Mouse (Mus musculus): ENCODE measurements around the gene Mfsd4b3.
"Not testable (repeated sequence)": the region's sequence is repeated elsewhere in the genome, so short reads cannot be mapped to it uniquely, and the experiment has no call there.

Mfsd4b3 gene

DNA sequence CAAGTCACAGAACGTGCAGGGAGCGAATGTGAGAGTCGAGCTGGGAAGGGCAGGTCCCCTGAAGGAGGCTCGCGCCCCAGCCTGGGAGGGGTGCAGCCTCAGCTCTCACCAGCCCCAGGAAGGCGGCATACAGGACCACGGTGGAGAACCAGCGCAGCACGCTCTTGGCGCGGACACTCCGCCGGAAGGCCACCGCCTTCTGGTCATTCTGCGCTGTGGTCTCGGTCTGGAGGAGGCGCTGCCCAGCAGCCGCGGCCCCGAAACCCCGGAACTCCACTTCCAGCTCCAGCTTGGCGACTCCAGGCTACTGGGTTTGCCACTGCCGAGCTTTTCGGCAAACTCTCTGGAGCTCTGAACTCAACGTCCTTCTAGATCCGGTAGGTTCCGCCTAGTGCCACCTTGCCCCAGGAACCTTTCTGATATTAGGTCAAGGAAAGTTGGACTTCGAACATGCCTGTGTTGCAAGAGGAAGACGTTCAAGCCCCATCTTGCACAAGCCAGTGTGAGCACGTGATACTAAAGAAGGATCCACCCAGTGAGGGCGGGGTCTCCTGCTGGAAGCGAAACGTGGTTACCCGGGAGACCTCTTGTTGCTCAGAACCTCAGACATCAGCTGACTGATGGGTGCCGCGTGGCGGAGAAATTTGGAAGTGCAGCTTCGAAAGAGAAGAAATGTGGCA, at the start of gene Mfsd4b3:
Gene Mfsd4b3 (minus strand): TSS at position 393 of the 680 bp plus-strand sequence.
- peak; percentile 87 for DNase-seq

DNA sequence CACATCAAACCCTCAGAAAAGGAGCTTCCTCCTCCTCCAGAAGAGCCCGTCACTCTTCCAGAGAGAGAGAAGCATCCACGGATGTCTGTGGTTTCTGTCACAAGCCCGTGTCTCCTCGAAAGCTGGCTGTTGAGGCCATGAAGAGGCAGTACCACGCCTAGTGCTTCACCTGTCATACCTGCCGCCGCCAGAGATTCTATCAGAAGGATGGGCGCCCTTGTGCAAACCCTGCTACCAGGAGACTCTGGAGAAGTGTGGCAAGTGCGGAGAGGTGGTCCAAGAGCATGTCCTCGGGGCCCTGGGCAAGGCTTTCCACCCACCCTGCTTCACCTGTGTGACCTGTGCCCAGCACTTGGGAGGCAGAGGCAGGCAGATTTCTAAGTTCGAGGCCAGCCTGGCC, 49.6 kb upstream of the Mfsd4b3 start:
- DNase-seq = no peak

DNA sequence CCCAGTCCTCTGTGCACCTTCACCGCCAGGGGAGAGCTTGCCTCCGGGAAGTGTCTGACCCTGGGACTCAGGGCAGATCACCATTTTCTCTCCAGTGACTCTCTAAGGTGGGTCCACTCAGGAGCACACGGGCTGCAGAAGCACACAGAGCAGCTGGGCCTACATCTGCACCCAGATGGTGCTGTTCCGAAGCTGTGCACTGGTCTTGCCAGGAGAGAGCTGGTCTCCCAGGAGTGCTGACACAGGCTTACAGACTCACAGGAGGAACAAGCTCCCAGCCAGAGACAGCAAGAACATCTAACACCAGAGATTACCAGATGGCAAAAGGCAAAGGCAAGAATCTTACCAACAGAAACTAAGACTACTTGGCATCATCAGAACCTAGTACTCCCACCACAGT, 48.9 kb upstream of the Mfsd4b3 start:
- DNase-seq = not testable (repeated sequence)

DNA sequence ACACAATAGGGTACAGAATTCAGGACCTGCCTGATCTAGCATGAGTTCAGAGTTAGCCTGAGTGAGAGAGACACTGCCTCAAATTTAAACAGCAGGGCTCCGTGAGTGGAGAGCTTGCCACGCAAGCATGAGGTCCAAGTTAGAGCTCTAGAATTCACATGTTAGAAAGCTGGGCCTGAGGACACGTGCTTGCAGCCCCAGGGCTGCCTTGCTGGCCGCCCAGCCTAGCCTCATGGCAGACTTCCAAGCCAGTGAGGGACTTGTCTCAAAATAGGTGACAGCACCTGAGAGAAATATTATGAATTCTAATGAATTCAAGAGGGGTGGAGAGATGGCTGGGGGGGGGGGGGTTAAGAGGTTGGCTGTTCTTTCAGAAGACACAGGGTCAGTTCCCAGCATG, 48.0 kb upstream of the Mfsd4b3 start:
- no peak for DNase-seq

DNA sequence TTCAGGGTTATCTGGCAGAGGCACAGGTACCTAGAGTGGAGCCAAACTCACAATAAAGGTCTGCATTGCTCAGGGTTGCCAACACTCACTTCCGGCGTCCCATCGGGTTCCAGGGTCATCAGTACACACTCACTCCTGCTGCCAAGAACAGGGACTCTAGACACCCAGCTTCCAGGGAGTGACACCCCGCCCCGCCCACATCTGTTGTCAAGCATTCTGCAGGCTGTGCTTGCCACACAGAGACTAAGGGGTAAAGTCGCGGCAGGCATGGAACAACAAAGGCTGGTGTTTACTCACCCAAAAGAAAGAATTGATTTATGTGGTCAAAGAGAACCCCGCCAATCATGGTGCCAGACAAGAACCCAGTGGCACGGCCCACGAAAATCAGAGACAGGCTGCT, 47.0 kb upstream of the Mfsd4b3 start:
- DNase-seq = no peak

DNA sequence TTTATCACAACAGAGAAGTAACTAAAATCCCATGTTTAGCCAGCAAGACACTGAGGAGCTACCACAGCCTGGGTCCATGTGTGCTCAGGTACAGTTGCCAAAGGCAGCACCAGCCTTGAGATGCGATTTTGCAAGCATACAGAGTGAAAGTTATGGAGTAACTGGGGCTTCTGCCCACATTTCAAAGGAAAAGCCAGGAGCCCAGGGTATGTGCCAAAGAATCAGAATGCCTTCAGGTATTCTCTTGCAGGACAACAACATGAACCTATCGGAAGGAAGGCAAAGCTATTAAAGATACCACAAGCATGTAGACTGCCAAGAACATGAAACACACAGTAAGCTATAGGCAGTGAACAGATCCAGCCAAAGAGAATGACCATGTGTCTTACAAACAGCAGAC, 40.8 kb upstream of the Mfsd4b3 start:
- no peak for DNase-seq

DNA sequence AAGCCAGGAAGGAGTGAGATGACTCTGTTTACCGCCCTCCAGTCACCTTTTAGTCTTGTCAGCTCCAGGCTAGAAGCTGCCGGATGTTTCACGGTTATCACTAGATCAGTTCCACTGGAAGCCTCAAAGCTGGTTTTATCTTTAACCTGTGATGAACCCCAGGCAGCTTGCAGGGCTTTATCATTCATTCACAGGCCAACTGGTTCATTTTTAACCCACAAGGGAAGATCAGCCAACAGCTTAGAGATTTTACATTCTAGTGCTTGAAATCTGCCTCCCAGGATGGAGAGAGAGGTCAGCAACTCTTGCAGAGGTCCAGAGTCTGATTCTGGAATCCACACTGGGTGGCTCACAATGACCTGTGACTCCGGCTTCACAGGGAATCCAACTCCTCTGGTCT, 31.2 kb upstream of the Mfsd4b3 start:
- DNase-seq = no peak

DNA sequence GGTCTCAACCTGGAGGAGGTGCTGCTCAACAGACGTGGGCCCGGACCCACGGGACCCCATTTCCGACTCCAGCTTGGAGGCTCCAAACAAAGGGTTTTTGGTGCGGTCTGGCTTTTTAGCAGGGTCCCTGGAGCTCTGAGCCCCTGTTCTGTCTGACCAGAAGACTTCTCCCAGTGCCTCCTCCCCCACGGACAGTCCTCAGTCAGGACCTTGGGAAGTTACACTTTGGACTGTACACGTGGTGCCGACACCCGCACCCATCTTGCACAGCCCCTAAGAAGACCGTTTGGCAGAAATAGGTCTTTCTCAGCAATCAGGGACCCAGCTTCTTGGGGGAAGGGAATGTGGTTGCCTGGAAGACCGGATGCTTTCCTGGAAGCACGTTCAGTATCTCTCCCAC, 26.5 kb upstream of the Mfsd4b3 start, which contains the start of gene Mfsd4b5:
Gene Mfsd4b5 (minus strand): TSS at position 181 of the 400 bp plus-strand sequence.
- no peak for DNase-seq

DNA sequence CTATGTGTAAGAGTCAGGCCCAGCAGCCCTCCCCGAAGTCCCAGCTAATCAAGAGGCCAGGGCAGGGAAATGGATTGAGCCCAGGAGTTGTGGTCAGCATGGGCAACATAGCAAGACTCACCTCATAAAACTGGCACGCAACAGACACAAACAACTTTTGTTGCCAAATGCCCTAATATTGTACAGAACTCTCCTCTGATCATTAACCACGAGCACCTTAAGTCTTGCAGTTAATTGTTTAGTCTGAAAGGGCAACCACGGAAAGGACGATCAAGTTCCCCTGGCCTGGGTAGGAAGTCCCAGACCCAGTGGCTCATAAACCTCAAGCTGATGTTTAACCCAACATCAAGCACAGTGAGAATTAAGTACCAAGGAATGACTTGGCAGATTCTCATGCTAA, 22.7 kb upstream of the Mfsd4b3 start:
- no peak for DNase-seq

DNA sequence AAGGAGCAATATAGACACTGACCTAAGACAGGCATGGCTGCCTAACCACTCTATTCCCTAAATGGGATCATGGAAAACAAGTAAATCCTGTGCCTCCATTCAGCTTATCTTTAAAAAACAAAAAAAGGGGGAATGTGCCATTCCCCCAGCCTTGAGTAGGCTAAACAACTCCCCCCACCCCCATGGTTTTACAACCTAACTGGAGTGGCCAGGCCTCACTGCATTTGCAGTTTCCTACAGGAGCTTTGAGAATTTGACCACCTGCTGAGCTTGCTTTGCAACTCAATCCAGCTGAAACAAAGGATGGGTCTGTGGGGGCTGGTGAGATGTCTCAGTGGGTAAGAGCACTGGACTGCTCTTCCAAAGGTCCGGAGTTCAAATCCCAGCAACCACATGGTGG, 18.3 kb upstream of the Mfsd4b3 start:
- no peak for DNase-seq

DNA sequence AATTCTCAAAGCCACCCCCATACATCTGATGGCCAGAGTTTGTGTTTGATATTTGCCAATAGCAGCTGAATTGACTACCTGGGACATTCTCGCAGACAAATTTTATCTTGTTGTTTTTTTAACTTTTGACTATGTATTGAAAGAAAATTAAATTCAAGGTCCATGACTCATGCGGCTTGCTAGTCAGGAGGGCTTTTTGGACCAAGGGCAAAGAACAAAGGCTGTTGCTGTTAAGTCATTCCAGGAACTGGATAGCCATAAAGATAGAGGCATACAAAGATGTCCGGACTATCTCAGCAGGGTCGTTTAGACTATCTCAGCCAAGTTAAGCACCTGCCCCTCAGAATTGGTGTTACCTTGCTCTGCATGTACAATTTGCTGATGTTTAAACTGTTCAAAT, 17.4 kb upstream of the Mfsd4b3 start:
- DNase-seq = no peak

DNA sequence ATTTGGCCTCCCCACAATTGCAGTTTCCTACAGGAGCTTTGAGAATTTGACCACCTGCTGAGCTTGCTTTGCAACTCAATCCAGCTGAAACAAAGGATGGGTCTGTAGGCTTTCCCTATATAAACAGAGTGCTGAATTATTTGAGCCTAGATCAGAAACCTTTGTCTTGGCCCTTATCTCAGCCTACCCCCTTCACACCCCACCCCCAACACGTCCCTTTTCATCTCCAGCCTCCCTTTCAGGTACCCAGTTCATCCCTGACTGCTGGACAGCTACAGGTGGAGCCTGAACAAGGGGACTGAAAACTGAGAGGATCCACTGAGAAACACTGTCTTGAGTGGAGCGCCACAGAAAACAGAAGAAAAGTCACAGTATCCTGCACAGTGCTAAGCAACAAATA, 15.8 kb upstream of the Mfsd4b3 start:
- no peak for DNase-seq

DNA sequence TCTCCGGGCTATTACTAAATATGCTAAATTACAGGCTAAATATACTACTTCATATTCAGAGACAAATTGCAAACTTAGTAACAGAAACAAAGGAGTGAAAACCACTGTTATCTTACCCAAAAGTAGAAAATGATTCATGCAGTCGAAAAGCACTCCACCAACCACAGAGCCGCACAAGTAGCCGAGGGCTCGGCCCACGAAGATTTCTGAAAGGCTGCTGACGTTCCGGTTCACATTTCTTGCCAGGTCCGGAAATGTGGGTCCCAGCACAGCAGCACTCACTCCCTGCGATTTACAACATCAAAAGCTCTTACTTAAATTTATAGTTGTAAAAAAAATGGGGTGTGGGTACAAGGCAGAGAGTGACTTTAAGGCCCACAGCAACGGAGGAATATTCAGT, 15.0 kb upstream of the Mfsd4b3 start:
- DNase-seq = no peak

DNA sequence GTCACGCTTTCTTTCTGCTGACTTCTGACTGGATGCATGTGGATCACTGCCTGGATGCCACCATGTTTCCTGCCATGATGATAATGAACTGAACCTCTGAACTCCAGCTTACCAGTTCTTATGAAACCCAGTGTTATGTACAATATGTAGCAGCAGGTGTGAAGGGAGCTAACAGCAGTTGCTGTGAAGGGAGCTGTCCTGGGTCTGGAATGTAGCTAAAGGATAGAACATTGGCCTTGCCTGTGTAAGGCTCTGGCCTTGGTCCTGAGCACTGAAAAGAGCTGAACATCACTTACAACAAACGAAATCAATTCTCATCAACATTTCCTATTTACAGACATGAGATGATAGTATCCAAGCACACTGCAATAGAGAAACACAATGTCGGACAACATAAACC, 7.6 kb upstream of the Mfsd4b3 start:
- no peak for DNase-seq

DNA sequence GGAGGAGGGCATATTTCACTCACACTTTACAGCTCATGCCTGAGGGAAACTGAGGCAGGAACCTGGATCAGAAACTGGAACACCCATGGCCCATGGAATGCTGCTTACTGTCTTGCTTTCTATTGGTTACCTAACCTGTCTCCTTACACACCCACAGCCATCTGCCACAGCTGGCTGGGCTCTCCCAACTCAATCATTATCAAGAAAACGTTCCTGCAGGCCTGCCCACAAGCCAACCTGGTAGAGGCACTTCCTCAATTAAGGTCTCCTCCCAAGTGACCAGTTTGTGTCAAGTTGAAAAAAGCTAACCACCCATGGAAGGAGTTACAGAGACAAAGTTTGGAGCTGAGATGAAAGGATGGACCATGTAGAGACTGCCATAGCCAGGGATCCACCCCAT, 2.0 kb upstream of the Mfsd4b3 start:
- DNase-seq = no peak

DNA sequence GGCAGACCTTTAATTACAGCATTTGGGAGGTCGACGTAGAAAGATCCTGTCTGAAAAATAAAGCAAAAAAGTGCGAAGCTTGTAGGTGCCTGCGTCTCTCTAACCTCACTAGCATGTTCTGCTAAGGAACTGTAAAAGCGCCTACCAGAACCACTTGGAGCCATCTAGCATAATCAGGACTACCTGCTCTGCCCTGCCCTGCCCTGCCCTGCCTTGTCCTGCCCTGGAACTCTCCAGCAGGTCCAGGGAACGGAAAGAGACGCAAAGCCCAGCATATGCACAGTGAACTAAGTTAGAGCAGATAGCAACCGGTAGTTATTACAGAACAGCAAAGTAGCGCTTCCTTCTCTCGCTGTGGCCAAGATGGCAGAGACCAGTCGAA, 479 bp upstream of the Mfsd4b3 start:
- DNase-seq = no peak

DNA sequence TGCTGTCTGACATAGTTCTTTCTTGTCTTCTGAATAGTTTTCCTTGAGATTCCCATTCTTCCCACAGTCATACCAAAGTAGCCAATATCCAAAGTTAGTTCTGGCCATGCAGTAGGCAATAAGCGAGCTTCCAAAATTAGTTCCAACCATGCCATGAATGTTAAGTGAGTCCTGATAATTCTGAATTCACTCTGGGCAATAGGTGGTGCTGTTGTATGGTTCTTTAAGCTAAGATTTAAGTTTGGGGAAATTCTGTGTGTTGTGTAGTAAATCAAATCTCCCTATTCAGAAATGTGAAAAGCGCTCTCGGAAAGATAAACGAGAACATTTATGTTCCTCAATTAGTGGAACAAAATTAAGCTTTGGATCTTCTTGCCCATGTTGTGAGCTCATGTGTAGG, 1.7 kb downstream of the Mfsd4b3 start:
- no peak for DNase-seq

DNA sequence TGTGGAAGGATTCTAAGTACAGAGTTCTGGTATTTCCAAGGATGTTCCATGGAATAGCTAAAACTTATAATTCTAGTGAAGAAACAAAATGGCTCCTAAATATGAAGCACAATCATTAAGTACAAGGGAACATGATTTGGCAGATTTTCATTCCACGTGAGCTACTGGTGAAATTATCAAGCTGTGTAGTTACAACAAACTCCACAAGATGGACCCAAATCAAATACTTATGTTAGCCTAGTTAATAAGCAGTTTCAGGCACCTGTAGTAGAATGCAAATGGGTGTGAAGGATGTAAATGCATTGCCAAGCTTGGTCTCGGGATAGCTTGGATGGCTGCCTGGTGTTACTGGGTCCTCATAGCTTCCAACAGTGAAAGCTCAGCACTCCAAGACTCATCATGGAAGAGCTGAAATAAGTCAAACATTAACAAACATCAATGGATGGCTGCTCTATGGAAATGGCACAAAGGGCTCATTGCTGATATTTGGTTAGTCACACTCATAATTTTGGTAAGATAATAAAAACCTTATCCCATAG, 3.5 kb downstream of the Mfsd4b3 start:
- DNase-seq = no peak

DNA sequence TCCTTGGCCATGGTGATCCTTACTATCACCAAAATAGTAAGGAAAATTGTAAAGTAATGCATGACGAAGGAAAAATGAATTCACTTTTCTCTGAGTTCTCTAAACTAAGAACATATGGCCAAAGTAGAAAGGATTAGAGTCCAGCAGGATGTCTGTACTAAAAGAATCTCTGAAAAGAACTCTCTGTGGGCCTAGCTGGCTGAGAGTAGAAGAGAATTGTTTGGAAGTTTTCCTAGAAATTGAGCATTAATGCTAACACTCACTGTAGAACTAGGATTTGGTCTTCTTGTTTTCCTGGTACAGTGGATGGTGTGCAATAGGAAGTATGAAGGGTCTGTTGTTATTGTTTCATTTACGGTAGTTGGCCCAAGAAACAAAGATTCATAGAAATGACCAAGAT, 4.8 kb downstream of the Mfsd4b3 start:
- no peak for DNase-seq

DNA sequence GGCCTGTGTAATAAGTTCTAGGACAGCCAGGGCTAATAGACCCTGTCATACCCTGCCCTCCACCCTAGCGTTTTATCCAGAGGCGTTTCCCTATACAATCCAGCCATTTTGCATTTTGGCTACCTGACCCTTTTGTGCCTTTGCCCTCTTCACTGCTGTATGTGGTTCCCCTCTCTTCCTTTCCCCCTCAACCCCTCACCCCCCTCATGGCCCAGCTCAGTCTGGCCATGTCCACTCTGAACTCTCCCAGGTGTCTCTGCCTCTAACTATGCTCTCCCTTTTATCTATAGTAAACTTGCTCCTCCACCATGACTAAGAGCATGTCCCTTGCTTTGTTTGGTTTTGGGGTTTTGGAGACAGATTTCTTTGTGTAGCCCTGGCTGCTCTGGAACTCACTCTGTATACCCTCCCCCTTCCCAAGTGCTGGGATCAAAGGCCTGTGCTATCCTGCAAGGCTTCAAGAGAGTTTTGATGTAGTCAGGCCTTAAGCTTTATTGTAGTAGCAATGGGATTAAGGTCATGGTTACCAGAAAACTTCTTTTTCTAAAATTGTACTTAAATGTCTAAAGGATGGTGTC, 10.5 kb downstream of the Mfsd4b3 start:
- no peak for DNase-seq

DNA sequence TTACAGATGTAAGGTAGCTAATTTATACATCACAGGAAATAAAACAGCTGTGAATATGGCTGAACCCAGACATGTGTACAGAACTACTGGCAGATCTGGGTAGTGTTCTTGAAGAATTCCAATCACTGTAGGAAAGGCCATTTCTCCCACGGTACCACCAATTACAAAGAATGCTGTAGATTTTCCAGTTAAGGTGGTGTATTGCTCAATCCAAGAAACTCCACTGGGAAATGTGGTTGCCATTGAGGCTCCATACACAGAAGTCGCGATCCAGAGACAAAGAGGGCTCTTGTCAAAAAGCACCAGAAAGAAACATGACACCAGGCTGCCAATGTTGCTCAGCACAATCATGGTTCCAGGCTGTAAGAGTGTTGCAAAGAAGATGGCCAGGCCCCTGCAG, 12.8 kb downstream of the Mfsd4b3 start:
- not testable (repeated sequence) for DNase-seq

DNA sequence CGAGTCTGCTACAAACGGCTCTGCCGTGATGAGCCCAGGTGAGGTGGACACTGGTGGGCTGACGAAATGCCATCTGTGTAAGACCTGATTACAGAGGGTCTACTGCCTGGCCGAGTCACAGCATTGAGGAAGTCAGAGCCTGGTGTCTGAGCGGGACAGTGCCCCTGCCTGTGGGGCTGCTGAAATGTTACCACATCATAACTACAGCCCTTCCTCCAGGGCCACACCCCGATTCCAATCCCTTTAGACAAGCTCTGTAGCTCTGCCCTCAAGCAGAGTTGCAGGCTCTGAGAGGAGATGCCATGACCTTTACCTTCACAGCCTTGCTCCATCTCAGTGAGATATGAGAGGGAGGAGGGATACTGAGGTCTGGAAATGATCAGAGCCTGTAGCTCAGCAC, 23.4 kb downstream of the Mfsd4b3 start:
- DNase-seq = no peak

DNA sequence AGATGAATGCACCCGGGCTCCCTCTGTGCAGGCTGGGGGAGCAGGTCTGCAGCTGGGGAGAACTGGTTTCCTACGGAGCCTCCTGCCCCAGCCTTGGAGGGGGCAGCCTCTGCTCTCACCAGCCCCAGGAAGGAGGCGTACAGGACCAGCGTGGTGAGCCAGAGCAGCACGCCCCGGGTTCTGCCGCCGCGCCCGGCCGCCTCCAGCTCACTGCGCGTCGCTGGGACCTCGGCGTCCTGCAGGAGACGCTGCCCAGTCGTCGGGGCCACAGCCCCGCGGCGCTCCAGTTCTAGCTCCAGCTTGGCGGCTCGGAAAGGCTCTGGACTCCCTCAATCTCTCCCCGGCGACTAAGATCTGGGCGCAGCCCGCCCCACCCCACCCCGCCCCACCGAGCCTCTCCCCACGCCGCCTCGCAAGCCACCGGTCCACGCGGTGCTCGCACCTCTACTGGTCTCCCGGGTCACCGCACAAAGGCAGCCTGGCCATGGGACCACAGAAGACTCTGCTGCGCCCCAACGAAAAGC, 33.3 kb downstream of the Mfsd4b3 start, which contains the start of gene Mfsd4b2:
Gene Mfsd4b2 (minus strand): TSS at position 308 of the 524 bp plus-strand sequence.
- no peak for DNase-seq

DNA sequence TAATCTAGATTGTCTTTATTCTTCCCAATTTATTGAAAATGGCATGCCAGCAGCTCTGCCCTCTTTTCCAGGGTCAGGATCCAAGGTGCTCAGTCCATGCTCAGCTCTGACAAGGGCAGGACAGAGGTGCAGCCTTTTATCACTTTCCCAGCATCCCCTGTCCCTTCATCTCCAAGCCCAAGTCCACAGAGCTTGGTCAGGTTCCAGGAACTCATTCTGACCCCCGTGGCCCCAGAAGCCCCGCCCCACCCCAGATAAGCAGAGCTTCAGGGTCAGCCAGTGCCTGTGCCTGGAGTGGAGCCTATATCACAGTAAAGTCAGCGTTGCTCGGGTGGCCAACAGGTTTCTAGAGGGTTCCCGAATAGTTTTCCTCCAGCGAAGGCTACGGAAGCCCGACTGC, 35.4 kb downstream of the Mfsd4b3 start:
- not testable (repeated sequence) for DNase-seq

DNA sequence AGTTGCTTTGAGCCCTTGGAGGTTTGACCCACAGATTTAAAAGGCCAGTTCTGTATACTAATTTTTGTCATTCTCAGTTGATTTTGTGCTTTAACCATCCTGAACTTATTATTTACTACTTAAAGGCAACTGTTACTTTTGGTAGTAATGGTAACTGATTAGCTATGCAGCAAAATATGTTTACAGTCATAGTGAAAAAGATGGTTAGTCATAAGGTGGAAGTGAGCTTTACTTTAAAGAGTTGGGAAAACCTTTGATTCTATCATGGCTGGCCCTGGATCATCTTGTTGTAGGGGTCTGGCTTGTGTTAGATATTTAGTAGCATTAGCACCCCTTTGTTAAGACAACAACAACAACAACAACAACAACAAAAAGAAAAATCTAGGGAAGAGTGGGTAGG, 47.3 kb downstream of the Mfsd4b3 start:
- DNase-seq = no peak

All from right cerebral cortex, postnatal 25 days (tissue).